Mouse (Mus musculus): ENCODE measurements around the gene Nol4l.
"Not testable (repeated sequence)": the region's sequence is repeated elsewhere in the genome, so short reads cannot be mapped to it uniquely, and the experiment has no call there.

The Nol4l gene

DNA sequence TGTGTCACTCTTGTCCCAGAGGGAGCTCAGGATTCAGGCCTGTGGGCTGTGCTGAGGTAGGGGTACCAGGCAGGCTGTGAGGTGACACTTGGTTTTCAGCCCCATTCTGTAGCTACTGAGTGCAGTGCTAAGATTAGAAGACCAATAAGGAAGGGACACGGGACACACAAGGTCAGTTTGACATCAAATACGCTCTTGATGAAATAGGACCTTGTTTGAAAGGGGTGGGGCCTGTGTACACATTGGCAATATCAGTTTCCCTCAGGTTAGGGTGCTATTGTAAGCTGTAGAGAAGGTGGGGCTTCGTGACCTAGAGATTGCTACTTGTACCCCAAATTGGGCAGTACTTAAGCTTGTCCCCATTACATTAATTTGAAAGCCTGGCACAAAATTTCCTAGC lies 124.9 kb downstream of the Nol4l start:
- DNase-seq = no peak

DNA sequence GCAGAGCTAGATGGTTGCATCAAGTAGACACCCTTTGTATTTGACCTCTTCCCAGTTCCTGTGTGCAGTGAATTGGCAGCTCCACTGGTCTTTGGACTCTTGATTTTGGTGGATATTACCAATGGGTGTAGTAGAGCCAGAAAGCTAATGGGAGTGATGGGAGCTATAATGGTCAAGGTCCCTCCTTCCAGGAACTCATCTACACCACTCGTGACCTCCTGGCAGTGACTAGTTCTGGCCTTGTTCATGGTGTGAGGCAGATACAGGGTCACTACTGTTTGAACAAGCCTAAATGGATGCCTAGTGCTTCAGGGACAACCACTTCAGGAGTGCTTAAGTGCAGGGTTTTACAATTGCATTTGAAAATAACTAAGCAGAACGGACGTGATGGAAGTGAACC lies 125.7 kb downstream of the Nol4l start:
- no peak for DNase-seq

DNA sequence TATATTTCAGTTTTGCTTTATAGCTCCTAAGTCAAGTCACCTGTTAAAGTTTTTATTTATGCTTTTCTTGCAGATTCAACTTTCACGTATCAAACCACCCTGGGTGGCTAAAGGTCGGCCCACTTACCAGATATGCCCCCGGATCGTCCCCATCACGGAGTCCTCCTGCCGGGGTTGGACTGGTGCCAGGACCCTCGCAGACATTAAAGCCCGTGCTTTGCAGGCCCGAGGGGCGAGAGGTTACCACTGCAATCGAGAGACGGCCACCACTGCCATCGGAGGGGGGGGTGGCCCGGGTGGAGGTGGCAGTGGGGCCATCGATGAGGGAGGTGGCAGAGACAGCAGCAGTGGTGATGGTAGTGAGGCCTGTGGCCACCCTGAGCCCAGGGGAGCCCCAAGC lies 130.6 kb downstream of the Nol4l start:
- no peak for DNase-seq

GRCm38 (mm10) chr2:153397790-153398515 lies 131.8 kb downstream of the Nol4l start:
- DNase-seq = no peak

GRCm38 (mm10) chr2:153393045-153393444 lies 136.7 kb downstream of the Nol4l start:
- DNase-seq = no peak

DNA sequence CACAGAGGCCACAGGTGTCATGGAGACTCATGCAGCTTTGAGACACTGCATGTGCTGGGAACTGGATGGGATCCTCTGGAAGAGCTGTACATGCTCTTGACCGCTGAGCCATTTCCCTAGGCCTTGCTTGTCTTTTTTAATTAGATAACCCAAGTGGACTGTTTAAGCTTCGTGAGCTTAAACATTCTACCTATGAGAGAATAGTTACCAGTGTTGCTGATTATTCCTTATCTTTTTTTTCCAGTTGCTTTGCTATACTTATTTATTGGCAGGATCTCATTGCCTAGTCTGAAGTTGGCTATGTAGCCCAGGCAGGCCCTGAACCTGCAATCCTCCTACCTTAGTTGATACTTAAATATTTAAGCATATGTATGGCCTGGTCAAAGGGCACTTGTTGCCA lies 139.9 kb downstream of the Nol4l start:
- no peak for DNase-seq

- no peak for DNase-seq
Measured at GRCm38 (mm10) chr2:153380479-153380878, 149.3 kb downstream of the Nol4l start.

DNA sequence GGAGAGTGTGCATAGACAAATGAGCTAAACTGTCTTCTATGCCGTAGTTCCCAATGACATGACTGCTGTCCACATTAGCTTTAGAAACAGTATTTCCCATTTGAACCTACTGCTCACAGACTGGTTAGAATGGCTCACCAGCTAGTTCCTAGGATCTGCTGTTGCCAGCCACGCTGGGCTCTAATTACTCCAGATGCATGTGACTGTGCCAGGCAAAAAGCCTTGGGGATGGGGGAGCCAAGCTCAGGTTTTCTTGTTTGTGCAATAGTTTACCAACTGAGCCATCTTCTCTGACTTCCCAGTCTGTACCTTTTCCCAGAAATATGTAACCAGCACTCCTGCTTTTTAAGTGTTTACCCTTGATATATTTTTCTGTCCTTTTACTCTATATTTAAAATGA lies 154.4 kb downstream of the Nol4l start:
- no peak for DNase-seq

DNA sequence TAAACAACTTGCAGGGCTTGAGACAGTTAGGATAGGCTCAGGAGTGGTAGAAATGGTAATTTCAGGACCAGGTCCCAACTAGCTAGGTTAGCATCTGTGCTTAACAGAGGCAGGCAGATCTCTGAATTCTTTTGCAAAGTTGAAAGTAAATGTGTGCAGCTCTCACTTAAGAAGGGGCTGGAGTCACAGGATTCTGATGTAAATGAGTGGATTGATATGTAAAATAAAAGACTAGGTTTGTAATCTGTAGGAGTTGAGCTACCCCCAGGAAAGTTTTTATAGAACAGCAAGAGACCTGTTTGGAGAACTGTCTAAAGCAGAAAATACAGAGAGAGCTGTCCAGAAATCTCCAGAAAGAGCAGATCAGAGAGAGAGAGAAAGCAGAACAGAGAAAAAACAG lies 158.9 kb downstream of the Nol4l start:
- DNase-seq = no peak

DNA sequence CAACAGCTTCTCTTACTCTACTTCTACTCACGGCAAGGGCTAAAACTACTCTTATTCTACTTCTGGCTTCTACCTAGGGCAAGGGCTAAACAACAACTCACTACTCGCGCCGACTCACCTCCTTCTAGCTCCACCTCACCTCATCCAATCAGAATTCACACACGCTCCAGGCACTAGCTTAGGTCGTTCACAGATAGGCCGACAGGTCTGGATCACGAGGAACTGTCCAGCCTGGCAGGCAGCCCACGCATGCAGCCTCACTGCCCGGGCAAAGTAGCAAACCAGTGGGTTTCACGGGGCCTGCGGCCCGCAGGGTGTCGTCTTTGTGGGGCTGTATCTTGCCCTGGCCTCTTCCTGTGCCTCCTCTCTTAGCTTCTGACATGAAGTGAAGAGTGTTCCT lies 165.2 kb downstream of the Nol4l start:
- DNase-seq = not testable (repeated sequence)

DNA sequence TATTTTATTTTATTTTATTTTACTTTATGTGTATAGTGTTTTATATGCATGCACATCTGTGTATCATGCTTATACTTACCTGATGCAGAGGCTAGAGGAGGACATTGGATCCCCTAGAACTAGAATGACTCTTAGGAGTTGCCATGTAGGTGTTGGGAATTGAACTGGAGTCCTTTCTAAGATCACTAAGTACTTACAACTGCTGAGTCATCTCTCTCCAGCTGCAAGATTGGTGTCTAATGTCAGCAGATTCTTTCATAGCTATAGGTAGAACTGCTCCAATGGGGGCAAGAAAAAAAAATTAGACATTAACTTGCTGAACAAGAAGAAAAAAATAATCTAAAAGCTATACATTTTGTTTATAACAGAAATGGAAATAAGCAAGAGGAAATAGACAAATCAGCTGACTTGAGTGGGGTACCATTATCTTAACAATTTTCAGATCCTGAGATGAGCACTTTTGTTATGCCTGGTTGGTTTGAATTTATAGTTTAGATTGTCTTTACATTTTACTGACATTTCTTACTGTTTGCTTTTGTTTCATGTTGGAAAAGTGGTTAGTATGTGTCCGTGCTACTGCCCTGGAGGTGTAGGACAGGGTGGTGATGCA lies 168.6 kb downstream of the Nol4l start:
- DNase-seq = no peak
